Mouse (Mus musculus) T-helper 17 cell (primary cell): Measurements from ENCODE around the gene B230118H07Rik.
"Not testable (repeated sequence)": the region's sequence is repeated elsewhere in the genome, so short reads cannot be mapped to it uniquely, and the experiment has no call there.

ENCODE experiments used
- in situ Hi-C, 2 experiments: fragments of 300-600 bp; cut with MboI, MseI; formaldehyde crosslinking; loops; 1 replicate in 1 of 2; 2 replicates in 1 of 2; pipeline ENCODE4 v1.15.1; 2025; ENCODE audit warnings: high pct_unique_total_duplicates in 2 of 2

Gene B230118H07Rik

GRCm38 (mm10) chr2:101592023-101592841, 57.1 kb downstream of the B230118H07Rik start:
- in situ Hi-C loops: no loop called here

- in situ Hi-C loops: no loop called here
Observed at GRCm38 (mm10) chr2:101591356-101591755, 58.0 kb downstream of the B230118H07Rik start.

GRCm38 (mm10) chr2:101581418-101581817, 67.9 kb downstream of the B230118H07Rik start:
- in situ Hi-C loops: no loop called here

- in situ Hi-C loops: no loop called here
Observed at GRCm38 (mm10) chr2:101580977-101581376, 68.4 kb downstream of the B230118H07Rik start.

GRCm38 (mm10) chr2:101580428-101580827, 68.9 kb downstream of the B230118H07Rik start:
- in situ Hi-C loops: no loop called here

GRCm38 (mm10) chr2:101580027-101580426, 69.3 kb downstream of the B230118H07Rik start:
- in situ Hi-C loops: no loop called here

- in situ Hi-C loops: loop anchor here in 1 of 2 experiments (10.0 kb wide), 1 partner anchor 1828 kb away; no protein-coding TSS in a partner anchor
Observed at GRCm38 (mm10) chr2:101577243-101577642, 72.1 kb downstream of the B230118H07Rik start.

- in situ Hi-C loops: no loop called here
Observed at GRCm38 (mm10) chr2:101569230-101569629, 80.1 kb downstream of the B230118H07Rik start.

- in situ Hi-C loops: no loop called here
Observed at GRCm38 (mm10) chr2:101567490-101567889, 81.8 kb downstream of the B230118H07Rik start.

GRCm38 (mm10) chr2:101563776-101564175, 85.6 kb downstream of the B230118H07Rik start:
- in situ Hi-C loops: loop anchor here in 1 of 2 experiments (5.0 kb wide), 1 partner anchor 86 kb away; no protein-coding TSS in a partner anchor

GRCm38 (mm10) chr2:101563206-101563605, 86.1 kb downstream of the B230118H07Rik start:
- in situ Hi-C loops: loop anchor here in 1 of 2 experiments (5.0 kb wide), 1 partner anchor 86 kb away; no protein-coding TSS in a partner anchor

GRCm38 (mm10) chr2:101559431-101559830, 89.9 kb downstream of the B230118H07Rik start:
- in situ Hi-C loops: loop anchor here in 1 of 2 experiments (10.0 kb wide), 1 partner anchor 1645 kb away; no protein-coding TSS in a partner anchor

GRCm38 (mm10) chr2:101555886-101556285, 93.4 kb downstream of the B230118H07Rik start:
- in situ Hi-C loops: loop anchor here in 1 of 2 experiments (10.0 kb wide), 1 partner anchor 1649 kb away; no protein-coding TSS in a partner anchor

- in situ Hi-C loops: loop anchor here in 1 of 2 experiments (10.0 kb wide), 1 partner anchor 1651 kb away; no protein-coding TSS in a partner anchor
Observed at GRCm38 (mm10) chr2:101553851-101554250, 95.5 kb downstream of the B230118H07Rik start.

GRCm38 (mm10) chr2:101552301-101552700, 97.0 kb downstream of the B230118H07Rik start:
- in situ Hi-C loops: loop anchor here in 1 of 2 experiments (10.0 kb wide), 1 partner anchor 1652 kb away; no protein-coding TSS in a partner anchor

- in situ Hi-C loops: loop anchor here in 1 of 2 experiments (10.0 kb wide), 1 partner anchor 1654 kb away; no protein-coding TSS in a partner anchor
Observed at GRCm38 (mm10) chr2:101551026-101551719, 98.2 kb downstream of the B230118H07Rik start.

GRCm38 (mm10) chr2:101550176-101550575, 99.2 kb downstream of the B230118H07Rik start:
- in situ Hi-C loops: loop anchor here in 1 of 2 experiments (10.0 kb wide), 1 partner anchor 1655 kb away; no protein-coding TSS in a partner anchor

- in situ Hi-C loops: loop anchor here in 1 of 2 experiments (5.0 kb wide), 1 partner anchor 98 kb away; the partner anchor contains the start of genes B230118H07Rik and Rag1
Observed at GRCm38 (mm10) chr2:101548866-101549265, 100.5 kb downstream of the B230118H07Rik start.

- in situ Hi-C loops: loop anchor here in 1 of 2 experiments (5.0 kb wide), 1 partner anchor 102 kb away; the partner anchor contains the start of genes B230118H07Rik and Rag1
Observed at GRCm38 (mm10) chr2:101545593-101545992, 103.7 kb downstream of the B230118H07Rik start.

GRCm38 (mm10) chr2:101543704-101544417, 105.5 kb downstream of the B230118H07Rik start:
- in situ Hi-C loops: loop anchor here in 1 of 2 experiments (5.0 kb wide), 1 partner anchor 82 kb away; no protein-coding TSS in a partner anchor

GRCm38 (mm10) chr2:101536887-101537286, 112.4 kb downstream of the B230118H07Rik start:
- in situ Hi-C loops: not testable (repeated sequence)
